Mouse (Mus musculus): ENCODE measurements around the gene Sec14l2. TPM values are rescaled to one million over a fixed set of nuclear protein-coding genes. Genes with fewer than 3 reads are reported as not detected.

Gene Sec14l2
- total and polyA plus RNA-seq, 3 experiments: 15.5 to 40.1 TPM; not detected in 1

- peaks cover 0 to 4% of the 10 kb centered on the region in 2 experiments; a peak in 2 of 4 replicates for H3K4me1 ChIP-seq (ENCODE audit: control insufficient read depth in 1 of 2, insufficient read depth in 2 of 2, low read length in 2 of 2)
- H3K27ac ChIP-seq (ENCODE audit: control insufficient read depth, low read depth, low read length): no peak overlapping the region
- H3K36me3 ChIP-seq (ENCODE audit: control insufficient read depth in 1 of 2, insufficient read depth in 2 of 2, low read length in 2 of 2): peaks cover 0 to 3% of the 10 kb centered on the region in 2 experiments; a peak in 1 of 4 replicates
- no peak for TF ChIP-seq ZKSCAN1 (IDR thresholded peaks at IDR 0.05; ENCODE audit: low read depth, low read length)
- no peak for TF ChIP-seq TBP (IDR thresholded peaks at IDR 0.05; ENCODE audit: low read depth, low read length)
- no peak for TF ChIP-seq POLR2A (IDR thresholded peaks at IDR 0.05; ENCODE audit: control insufficient read depth in 1 of 2, insufficient read depth in 1 of 2, low read depth in 1 of 2, low read length in 2 of 2, poor library complexity in 1 of 2)
- TF ChIP-seq RCOR1 (IDR thresholded peaks at IDR 0.05; ENCODE audit: low read depth, low read length): no peak
- no peak for TF ChIP-seq CTCF (IDR thresholded peaks at IDR 0.05 in 2 of 3, conservative IDR thresholded peaks at IDR 0.05 in 1 of 3; ENCODE audit: control insufficient read depth in 1 of 3, insufficient read depth in 1 of 3, low read depth in 2 of 3, low read length in 3 of 3, poor library complexity in 1 of 3, severe bottlenecking in 1 of 3)
- TF ChIP-seq ETS1 (IDR thresholded peaks at IDR 0.05; ENCODE audit: low read depth, low read length): no peak
- TF ChIP-seq HCFC1 (IDR thresholded peaks at IDR 0.05; ENCODE audit: low read depth, low read length): no peak
- no peak for TF ChIP-seq GATA1 (IDR thresholded peaks at IDR 0.05; ENCODE audit: low read depth, low read length)
- no peak for TF ChIP-seq UBTF (IDR thresholded peaks at IDR 0.05; ENCODE audit: borderline replicate concordance, insufficient read depth, low read depth, low read length)
- TF ChIP-seq TAL1 (IDR thresholded peaks at IDR 0.05; ENCODE audit: low read length): no peak
- DNase-seq (ENCODE audit: low read depth, low spot score): no peak
- no peak overlapping the region for H3K4me3 ChIP-seq (ENCODE audit: control insufficient read depth in 1 of 2, insufficient read depth in 1 of 2, low read depth in 2 of 2, low read length in 2 of 2)
- H3K9me3 ChIP-seq (replicated peaks; ENCODE audit: insufficient read depth, low read length): no peaks in the 10 kb centered on the region
- no peaks in the 10 kb centered on the region for H3K27me3 ChIP-seq (ENCODE audit: control insufficient read depth in 1 of 2, insufficient read depth in 2 of 2, low read length in 2 of 2)
- no peak overlapping the region for H3K9ac ChIP-seq (ENCODE audit: control insufficient read depth, low read depth, low read length, poor library complexity, severe bottlenecking)
- peaks cover 4% of the 10 kb centered on the region; the same call in 1 of the 2 replicates for H3K79me2 ChIP-seq (ENCODE audit: control insufficient read depth, insufficient read depth, low read length, poor library complexity)
These were observed 21.4 kb downstream of the Sec14l2 start for GRCm38 (mm10) chr11:4101851-4102250.

- no peak for TF ChIP-seq MAFK (IDR thresholded peaks at IDR 0.05; ENCODE audit: borderline replicate concordance, low read depth, low read length)
- TF ChIP-seq USF2 (IDR thresholded peaks at IDR 0.05; ENCODE audit: borderline replicate concordance in 1 of 2, insufficient read depth in 1 of 2, low read depth in 1 of 2, low read length in 2 of 2): no peak
- TF ChIP-seq MXI1 (IDR thresholded peaks at IDR 0.05; ENCODE audit: low read depth, low read length): no peak
- no peak for TF ChIP-seq MAZ (IDR thresholded peaks at IDR 0.05; ENCODE audit: low read depth, low read length)
- no peak for TF ChIP-seq ZNF384 (IDR thresholded peaks at IDR 0.05; ENCODE audit: low read depth, low read length)
- no peak for TF ChIP-seq POLR2A (IDR thresholded peaks at IDR 0.05; ENCODE audit: control insufficient read depth in 1 of 2, insufficient read depth in 1 of 2, low read depth in 1 of 2, low read length in 2 of 2, poor library complexity in 1 of 2)
- TF ChIP-seq ZC3H11A (IDR thresholded peaks at IDR 0.05; ENCODE audit: low read depth, low read length): no peak
- no peak for TF ChIP-seq ETS1 (IDR thresholded peaks at IDR 0.05; ENCODE audit: low read depth, low read length)
- no peak for TF ChIP-seq ELF1 (IDR thresholded peaks at IDR 0.05; ENCODE audit: low read depth, low read length)
- TF ChIP-seq SMC3 (IDR thresholded peaks at IDR 0.05; ENCODE audit: low read depth, low read length): no peak
- no peak for TF ChIP-seq RAD21 (IDR thresholded peaks at IDR 0.05; ENCODE audit: low read depth, low read length)
- no peak for TF ChIP-seq TAL1 (IDR thresholded peaks at IDR 0.05; ENCODE audit: low read length)
- TF ChIP-seq GABPA (IDR thresholded peaks at IDR 0.05; ENCODE audit: low read depth, low read length): no peak
- no peak for TF ChIP-seq E2F4 (IDR thresholded peaks at IDR 0.05; ENCODE audit: borderline replicate concordance, low read depth, low read length)
- TF ChIP-seq TCF12 (IDR thresholded peaks at IDR 0.05; ENCODE audit: low read depth, low read length): no peak
- no peak for TF ChIP-seq RCOR1 (IDR thresholded peaks at IDR 0.05; ENCODE audit: low read depth, low read length)
- TF ChIP-seq UBTF (IDR thresholded peaks at IDR 0.05; ENCODE audit: borderline replicate concordance, insufficient read depth, low read depth, low read length): no peak
- Histone ChIP-seq H3K4me1 (ENCODE audit: control insufficient read depth in 1 of 2, insufficient read depth in 2 of 2, low read length in 2 of 2) (peaks cover 0 to 4% of the 10 kb centered on the region in 2 experiments; a peak in 2 of 4 replicates), H3K9me3 (replicated peaks; ENCODE audit: insufficient read depth, low read length) (no peaks in the 10 kb centered on the region), H3K4me3 (ENCODE audit: control insufficient read depth in 1 of 2, insufficient read depth in 1 of 2, low read depth in 2 of 2, low read length in 2 of 2) (no peak overlapping the region), H3K36me3 (ENCODE audit: control insufficient read depth in 1 of 2, insufficient read depth in 2 of 2, low read length in 2 of 2) (peaks cover 0 to 3% of the 10 kb centered on the region in 2 experiments; a peak in 1 of 4 replicates), H3K9ac (ENCODE audit: control insufficient read depth, low read depth, low read length, poor library complexity, severe bottlenecking) (no peak overlapping the region), H3K27me3 (ENCODE audit: control insufficient read depth in 1 of 2, insufficient read depth in 2 of 2, low read length in 2 of 2) (no peaks in the 10 kb centered on the region), H3K27ac (ENCODE audit: control insufficient read depth, low read depth, low read length) (no peak overlapping the region), H3K79me2 (ENCODE audit: control insufficient read depth, insufficient read depth, low read length, poor library complexity) (peaks cover 8% of the 10 kb centered on the region)
- DNase-seq (ENCODE audit: low read depth, low spot score): no peak
These were observed 23.8 kb downstream of the Sec14l2 start for GRCm38 (mm10) chr11:4099447-4099846.
